Mouse (Mus musculus): ENCODE data around the gene Tnfrsf19.

The Tnfrsf19 gene

DNA sequence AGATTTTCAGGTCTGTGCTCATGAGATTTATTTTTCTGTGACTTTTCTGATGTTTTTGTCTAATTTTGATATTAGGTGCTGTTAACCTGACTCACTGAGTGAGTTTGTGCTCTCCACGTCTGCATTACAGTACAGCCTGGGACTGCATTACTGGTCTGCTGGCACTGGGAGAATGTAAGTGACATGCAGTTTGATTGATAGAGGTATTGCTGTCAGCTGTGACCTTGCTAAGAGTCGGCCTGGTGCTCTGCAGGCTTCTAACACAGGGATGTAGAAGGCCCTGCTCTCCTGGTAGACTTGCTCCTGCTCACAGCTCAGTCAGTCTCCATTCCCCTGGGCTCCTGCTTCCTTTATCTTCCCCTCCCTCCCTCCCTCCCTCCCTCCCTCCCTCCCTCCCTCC, 25.3 kb downstream of the Tnfrsf19 start:
- DNase-seq (ENCODE audit: low spot score): no peak

DNA sequence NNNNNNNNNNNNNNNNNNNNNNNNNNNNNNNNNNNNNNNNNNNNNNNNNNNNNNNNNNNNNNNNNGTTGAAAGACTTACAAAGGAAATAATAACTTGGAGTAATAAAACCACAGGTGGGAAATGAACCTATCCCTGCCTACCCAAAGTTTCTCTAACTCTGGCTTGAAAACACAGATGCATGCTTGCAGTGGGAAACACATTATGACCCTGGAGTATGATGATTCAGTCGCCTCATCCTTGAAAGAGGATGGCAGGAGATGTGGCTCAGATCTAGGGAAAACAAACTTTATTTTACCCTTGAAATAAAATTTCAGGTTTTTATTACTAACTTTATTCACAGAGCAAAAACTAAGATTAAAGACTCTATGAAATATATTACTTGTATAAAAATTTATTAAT, 26.4 kb downstream of the Tnfrsf19 start:
- DNase-seq (ENCODE audit: low spot score): no peak

DNA sequence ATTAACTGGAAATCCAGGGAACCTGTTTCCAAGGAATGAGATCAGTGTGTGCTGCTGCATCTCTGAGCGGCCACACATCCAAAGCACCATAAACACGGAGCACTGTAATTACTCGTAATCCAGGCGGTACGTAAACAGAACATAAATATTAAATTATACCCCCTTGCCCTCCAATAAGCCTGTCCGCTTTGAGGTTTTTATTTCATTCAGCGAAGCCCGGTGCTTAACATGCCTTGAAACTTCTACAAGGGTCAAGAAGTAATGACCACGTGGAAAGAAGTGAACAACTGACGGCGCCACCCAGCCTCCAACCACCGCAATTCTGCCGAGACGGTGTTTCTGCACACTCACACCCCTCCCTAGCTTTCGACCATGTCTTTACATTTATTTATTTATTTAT, 31.7 kb downstream of the Tnfrsf19 start:
- DNase-seq (ENCODE audit: low spot score): no peak

DNA sequence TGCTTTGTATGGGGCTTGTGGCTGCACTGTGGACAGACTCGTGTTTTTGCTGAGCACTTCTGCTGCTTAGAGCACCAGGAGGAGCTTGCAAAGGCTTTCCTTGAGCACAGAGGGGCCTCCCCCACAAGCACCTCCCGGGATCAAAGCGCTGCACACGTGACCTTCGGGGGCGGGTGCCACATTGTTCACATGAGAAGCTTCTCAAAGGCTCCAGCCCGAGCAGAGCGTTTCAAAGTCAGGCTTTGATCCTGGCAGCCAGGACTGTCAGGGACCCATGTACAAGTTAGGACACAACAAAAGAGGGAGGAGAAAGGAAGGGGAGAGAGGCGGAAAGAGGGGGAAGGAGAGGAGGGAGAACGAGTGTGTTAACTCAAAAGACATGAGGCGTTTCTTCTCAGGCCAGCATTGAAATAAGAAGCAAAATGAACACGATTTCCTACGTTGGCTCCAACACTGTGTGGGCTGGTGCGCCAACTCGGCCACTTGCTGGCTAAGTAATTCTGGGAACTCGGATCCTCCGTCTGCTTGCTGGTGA, 33.8 kb downstream of the Tnfrsf19 start:
- DNase-seq (ENCODE audit: low spot score): peak; percentile 96

DNA sequence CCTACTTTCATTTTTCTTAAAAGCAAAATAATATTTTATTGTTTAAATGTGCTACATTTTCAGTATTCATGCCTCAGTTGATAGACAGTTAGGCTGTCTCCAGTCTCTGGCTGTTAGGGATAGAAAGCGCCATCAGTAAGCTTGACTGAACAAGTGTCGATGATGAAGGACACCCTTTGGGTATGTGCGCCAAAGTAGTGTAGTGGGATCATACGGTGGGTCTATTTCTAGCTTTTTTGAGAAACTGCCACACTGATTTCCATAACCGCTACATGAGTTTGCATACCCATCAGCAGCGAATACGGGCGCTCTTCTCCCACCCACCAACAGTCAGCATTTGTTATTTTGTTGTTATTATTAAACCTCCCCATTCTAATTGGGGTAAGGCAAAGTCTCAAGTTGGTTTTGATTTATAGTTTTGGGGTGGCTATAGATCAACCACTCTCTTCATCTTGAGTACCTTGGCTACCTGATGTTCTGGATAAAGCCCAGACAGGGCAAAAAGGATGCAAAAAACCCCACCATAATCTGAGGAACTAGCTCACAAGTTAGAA, 34.6 kb downstream of the Tnfrsf19 start:
- no peak for DNase-seq (ENCODE audit: low spot score)

DNA sequence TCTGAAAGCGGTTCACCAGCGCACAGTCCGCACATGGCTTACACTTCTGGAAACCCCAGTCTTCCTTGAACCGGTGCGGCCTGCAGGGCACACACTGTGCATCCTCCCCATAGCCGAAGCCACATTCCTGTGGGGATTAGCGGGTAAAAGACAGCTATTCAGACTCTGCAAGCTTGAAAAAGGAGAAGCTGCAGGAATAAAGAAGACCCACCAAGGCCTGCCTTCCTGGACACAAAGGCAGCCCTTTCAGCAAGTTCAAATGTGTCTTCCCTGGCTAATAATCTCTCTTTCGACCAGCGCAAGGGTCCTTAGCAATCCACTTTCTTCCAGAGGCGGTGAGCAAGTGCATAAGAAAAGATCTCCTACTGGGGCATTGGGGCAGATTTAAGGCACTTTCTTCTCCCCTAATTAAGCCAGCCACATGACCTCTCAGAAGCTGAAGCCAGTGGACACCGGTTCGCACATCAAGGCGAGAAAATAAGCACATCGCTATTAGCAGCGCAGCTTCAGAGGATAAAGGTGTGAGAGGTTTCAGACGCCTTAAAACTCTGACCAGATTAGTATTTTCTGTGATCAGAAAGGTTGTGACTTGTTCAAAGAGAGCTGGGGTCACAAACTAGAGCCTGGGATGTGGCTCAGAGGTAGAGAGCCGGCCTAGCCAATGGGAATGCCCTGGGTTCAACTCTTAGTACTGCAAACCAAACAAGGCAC, 41.0 kb downstream of the Tnfrsf19 start:
- peak; percentile 74 for DNase-seq (ENCODE audit: low spot score)

DNA sequence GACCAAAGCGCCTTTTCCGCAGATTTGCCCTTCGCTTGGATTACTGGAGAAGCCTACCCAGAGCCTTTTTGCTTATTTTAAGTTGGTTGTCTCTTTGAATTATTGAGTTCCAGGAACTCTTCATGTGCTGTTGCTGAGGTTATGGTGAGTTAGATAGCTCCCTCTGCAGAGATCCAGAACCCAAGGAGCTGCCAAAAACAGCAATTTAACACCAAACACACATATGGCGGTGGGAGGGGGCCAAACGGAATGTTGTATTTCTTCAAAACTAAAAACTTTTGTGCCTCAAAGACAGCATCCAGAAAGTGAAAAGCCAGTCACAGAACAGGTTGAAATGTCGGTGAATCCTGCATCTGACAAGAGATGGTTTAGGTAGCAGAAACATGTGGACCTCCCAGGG, 42.6 kb downstream of the Tnfrsf19 start:
- no peak for DNase-seq (ENCODE audit: low spot score)

DNA sequence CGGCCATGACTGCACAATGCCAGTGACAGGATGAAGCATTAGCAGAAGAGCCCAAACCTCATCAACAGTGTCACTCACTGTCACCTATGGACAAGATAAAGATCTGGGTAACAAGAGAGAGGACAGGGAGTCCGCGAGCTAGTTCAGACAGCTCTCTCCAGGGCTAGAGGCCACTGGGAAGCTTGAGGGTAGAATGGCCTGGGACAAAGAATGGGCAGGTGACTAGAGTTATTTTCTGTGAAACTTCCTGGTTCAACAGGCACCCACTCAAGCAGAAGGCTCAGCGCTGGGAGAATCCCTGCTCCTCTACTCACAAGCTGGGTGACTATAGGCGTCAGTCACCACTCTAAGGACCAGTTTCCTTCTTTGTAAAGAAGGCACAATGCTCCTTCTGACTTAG, 46.2 kb downstream of the Tnfrsf19 start:
- no peak for DNase-seq (ENCODE audit: low spot score)

DNA sequence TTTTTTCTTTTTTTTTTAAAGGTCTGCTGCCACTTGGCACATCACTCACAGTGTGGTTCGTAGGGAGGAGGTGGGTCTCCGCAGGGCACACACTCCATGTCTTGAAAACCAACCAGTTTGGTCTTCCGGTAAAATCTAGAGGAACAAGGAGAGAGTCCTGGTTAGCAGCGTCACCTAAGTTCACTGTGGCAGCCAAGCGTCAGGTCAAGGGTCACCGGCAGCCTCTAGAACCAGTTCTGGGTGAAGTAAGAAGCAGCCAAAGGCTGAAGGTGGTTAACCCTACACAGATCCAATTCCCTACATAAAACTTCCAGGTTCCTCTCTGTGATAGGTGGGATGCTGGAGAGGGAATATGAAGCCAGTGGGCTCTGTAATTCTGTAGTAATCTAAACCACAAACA, 49.7 kb downstream of the Tnfrsf19 start:
- DNase-seq (ENCODE audit: low spot score): no peak

DNA sequence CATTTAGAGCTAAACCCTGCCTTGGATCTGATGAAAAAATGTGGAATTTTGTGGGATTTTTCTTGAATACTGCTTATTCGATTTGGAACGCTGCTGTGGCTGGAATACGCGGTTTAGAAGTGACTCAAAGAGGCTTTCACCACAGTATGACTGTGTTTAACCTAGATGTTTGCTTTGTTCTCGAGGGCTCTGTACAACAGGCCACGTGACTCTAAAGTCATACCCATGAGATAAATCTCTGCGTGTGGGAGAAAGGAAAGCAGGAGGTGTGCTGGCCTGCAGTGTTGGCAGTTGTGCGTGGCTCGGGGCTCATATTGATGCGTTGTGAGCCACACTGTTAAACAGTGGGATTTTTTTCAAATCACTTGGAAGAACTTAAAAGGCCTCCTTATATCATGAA, 52.8 kb downstream of the Tnfrsf19 start:
- no peak for DNase-seq (ENCODE audit: low spot score)

DNA sequence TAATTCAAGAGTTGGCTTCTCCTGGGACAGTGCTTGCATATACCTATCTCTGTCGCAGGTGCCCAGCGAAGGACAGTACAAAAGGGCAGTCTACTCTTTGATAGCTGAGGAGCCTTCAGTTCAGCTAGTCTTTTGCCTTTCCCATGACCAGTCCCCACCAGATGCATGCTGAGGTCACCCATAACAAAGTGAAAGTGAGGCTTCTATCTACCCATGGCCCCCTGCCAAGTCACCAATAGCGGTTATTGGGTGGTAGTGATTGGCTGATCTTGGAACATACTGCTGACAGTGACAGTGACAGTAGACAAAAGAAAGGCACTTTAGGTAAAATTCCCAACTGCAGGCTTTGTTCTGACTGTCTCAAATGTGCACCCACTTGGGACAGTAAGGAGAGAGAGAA, 53.2 kb downstream of the Tnfrsf19 start:
- no peak for DNase-seq (ENCODE audit: low spot score)

DNA sequence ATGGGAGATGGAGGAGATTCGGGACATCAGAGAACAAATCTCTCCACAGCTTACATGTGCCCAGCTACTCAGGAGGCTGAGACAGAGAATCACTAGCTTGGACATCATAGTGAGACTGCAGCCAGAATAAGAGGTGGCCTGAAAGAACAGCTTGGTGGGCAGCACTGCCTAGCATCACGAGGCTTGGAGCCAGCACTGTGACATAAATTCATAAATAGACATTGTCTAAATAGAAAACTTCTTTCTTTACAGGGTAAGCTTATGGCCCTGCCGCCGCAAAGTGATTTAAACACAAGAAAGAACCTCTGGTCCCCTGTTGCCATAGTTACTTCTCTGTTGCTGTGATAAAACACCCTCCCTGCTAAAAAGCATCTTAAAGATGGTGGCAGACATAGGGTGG, 54.1 kb downstream of the Tnfrsf19 start:
- DNase-seq (ENCODE audit: low spot score): no peak

DNA sequence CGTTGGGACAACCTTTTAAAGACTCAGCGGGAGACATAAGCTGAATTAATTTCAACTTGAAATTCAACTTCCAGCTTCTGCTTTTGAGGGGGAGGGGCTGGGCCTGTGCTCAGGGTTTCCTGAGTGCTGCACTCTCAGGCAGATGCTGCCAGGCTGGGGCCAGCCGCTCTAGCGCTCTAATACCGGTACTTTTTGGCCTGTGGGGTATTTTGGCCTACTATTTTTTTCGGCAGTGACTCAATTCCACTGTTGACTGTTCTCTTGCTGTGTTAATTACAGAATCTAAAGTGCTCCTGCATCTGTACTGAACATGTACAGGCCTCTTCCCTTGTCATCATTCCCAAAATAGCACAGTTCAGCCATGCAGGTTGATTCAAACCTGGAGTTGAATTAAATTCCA, 58.1 kb downstream of the Tnfrsf19 start:
- no peak for DNase-seq (ENCODE audit: low spot score)

DNA sequence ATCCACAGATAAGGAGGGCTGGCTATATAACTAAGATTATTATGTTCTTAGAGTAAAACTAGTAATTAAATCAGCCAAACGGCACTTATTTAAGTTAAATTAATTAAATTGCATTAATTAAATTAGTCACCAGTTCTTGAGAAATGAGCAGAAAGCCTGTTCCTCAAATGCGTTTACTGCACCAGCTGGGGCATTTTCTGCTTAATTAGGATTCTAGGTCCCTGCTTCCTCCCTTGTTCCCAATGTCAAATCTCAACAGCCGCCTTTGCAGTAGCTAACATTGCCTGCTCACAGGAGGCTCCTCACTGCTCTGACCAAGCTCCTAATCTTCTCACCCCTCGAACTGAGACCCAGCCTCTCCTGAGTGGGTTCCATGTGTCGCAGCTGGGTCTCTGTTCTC, 59.4 kb downstream of the Tnfrsf19 start:
- no peak for DNase-seq (ENCODE audit: low spot score)

DNA sequence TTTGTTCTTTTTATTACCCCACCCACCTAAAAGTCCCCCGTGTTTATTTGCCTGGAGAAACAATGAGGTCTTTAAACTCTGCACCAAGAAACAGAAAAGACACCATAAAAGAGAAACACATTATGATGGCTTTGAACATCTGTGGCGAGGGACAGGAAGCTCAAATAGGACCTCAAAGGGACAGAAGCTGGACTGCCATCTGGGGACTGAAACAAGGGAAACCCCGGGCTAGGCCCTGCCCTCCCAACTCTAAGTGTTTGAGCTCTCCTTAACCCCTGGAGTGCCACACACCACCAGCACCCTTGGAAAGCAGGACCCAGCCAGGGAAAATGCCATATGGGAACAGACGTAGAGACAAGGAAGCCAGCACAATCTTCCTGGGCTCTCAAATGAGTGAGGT, 61.2 kb downstream of the Tnfrsf19 start:
- peak; percentile 56 for DNase-seq (ENCODE audit: low spot score)

DNA sequence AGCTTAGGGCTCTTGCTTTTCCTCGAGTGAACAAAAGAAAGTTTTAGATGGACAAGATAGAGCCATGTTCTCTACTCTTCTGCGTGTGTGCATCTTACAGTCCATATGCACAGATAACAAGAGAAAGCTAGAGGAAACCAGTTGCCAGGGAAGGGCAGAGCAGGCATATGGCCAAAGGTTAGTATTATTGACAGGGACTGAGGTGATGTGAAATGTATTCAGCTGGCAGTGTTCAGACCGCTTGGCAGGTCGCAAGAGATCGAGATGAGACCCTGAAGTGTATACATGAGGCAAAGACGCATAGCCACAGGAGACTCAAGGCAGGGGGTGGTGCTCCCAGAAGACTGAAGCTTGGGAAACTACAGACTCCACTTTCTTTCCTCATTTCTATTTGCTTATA, 62.0 kb downstream of the Tnfrsf19 start:
- no peak for DNase-seq (ENCODE audit: low spot score)

DNA sequence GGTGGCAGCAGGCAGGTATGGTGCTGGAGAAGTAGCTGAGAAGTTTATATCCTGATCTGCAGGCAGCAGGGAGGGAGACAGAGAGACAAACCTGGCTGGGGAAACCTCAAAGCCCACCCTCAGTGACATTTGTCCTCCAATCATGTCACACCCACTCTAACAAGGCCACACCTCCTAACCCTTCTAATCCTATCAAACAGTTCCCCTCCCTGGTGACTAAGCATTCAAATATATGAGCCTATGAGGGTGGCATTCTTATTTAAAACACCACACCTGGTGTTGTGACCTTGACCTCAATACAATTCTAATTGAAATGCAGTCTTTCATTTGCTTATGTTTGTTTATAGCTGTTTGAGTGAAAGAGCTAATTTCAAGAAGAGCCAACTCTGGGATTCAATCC, 64.2 kb downstream of the Tnfrsf19 start:
- no peak for DNase-seq (ENCODE audit: low spot score)

DNA sequence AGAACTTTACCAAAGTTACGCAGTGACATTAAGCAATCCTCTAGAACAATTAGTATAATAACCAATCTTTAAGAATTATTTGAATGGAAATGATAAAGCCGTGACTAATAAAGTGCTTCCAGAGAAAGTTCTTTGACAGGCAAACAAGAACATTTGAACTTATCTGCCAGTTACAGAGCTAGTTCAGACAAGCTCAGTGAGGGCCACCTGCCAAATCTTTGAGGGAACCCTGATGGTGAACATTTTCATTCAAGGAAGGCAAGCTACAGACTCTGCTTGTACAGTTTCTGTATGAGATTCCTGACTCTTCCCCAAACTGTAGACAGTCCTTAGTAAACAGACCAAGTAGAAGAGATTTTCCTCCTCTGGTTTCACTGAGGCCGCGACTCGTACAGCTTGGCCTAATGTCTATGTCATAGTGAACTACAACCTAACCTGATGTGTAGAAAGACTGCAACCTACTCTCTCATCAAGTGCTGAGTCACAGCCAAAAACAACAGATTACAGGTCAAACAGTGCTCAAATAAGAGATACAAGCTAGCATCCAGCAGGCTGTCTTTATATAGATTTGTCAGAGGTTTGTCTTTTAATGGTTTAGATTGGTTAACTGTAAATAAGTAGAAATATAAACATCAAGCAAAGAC, 65.9 kb downstream of the Tnfrsf19 start:
- no peak for DNase-seq (ENCODE audit: low spot score)

DNA sequence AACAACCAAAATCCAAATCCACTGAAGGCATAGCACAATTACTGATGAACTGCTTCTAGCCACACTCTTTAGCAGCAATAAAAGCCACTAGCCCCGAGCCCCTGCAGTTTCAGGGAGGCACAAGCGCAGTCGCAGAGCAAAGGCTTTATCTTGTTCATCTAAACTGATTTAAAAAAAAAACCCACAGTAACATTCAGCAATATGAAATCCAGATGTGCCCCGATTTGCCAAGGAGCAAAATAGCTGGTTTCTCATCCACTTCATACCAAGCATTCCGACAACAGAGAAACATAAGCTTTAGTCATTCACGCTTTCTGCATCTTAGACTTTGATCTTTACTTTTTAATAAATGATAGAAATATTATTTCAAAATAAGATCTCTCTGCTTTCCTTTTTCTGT, 68.2 kb downstream of the Tnfrsf19 start:
- peak; percentile 60 for DNase-seq (ENCODE audit: low spot score)

DNA sequence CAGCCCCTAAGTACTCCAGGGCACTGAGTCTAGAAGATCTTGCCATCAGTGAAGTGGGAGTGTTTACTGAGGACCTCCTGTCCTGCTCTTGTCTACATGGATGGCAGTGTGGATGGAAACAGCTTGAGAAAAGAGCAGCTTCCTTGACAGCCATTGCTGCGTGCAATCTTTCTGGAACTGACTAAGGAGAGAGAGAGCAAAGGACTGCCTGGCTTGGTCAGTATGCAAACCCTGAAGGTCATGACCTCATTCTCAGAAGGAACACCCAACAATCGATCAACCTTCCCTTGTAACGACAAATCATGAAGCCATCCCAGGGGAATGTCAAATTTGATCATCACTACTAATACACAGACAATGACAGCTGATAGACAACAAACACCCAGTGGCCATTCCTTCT, 70.1 kb downstream of the Tnfrsf19 start:
- no peak for DNase-seq (ENCODE audit: low spot score)

DNA sequence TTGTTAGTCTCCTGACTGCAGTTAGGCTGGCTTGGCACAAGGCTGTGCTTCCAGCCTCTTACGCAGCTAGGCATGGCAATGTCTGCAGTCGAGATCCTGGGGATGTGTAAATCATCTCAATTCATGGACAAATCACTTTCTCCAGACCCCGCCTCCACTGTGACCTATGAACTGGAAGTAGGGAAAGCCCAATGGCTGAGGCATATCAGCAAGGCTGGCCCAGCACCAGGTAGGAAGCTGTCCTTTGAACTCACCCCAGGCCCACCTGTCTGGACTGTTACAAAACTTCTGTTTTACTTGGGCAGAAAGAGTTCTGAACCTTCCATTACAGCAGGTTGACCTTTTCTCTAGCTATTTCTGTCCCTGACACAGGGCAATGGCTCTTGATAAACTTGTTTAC, 70.6 kb downstream of the Tnfrsf19 start:
- no peak for DNase-seq (ENCODE audit: low spot score)

DNA sequence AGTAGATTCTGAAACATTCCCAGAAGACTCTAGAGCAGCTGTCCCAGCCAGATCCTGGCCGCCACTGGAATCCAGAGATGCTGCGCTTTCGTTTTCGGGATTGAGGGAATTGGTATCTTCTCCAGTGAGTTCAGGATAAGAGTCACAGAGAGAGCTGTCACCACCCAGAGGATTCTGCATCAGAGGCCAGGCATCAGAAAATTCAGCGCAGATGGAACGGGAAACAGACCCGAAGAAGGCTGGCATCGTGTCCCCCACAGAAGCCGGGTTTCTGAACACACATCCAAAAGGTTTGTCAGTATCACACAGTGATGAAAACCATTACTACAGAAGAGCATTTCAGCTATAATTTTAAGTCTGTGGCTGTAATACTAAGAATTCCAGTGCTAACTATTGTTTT, 75.3 kb downstream of the Tnfrsf19 start:
- no peak for DNase-seq (ENCODE audit: low spot score)

DNA sequence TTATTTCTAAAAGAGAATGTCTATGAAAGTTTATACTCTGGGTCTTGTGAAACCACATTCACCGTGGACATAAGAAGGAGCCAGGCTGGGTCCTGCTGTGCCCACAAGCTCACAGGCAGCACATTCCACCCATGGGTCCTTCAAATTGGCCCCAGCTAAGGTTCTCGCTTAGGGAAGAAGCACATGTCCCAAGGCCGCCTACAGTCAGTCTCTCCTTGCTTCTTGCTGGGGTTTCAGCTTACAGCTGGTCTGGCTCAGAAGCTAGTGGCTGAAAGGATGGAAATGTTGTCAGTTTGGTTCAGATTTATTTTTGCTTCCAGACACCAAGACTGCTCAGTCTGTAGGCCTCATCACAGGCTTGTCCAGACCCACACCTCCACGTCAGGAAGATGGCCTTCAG, 80.2 kb downstream of the Tnfrsf19 start:
- DNase-seq (ENCODE audit: low spot score): no peak
